Mouse (Mus musculus): ENCODE data around the gene Lrfn2. TPM values are rescaled to one million over a fixed set of nuclear protein-coding genes. Genes with fewer than 3 reads are reported as not detected.

The Lrfn2 gene
- polyA plus RNA-seq, 1 experiment from 2014 or later: not detected

DNA sequence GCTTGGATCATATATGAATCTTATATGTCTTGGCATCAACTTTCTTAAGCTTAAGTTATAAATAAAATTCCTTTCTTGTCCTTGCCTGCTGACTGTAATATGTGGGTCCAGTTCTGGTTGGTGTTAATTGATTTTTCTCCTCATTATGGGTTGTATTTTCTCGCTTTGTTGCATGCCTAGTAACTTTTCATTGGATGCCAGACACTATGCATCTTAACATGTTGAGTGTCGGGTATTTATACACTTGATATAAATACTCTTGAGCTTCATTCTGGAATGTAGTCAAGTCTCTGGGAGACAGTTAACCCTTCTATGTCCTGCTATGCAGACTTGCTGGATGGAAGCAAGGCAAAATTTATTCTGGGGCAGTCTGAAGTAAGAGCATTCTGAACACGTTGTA is 192.5 kb downstream of the Lrfn2 start:
- Histone ChIP-seq H3K27ac (ENCODE audit: low read length) (no peak overlapping the region), H3K9me3 (replicated peaks; ENCODE audit: control insufficient read depth, low read length) (no peaks in the 10 kb centered on the region), H3K27me3 (ENCODE audit: control insufficient read depth, insufficient read depth, low read depth, low read length) (no peaks in the 10 kb centered on the region), H3K4me1 (ENCODE audit: control insufficient read depth, low read depth, low read length) (no peaks in the 10 kb centered on the region), H3K9ac (ENCODE audit: low read depth, low read length) (no peak overlapping the region), H3K4me3 (ENCODE audit: low read depth, low read length) (no peak overlapping the region), H3K36me3 (ENCODE audit: control insufficient read depth, insufficient read depth) (no peaks in the 10 kb centered on the region), H3K4me2 (ENCODE audit: low read depth, low read length) (no peak overlapping the region)
- ATAC-seq (ENCODE audit: low read depth): no peak
- WGBS (ENCODE audit: insufficient replicate concordance): 59% methylated on average over 3 of the region's 3 CpGs

Small RNAs within 50 kb of the gene (microRNA-seq; reads per million reads assigned to microRNA genes)
- gene Gm44304: not detected
